Mouse (Mus musculus): ENCODE results near the gene Stpg1. TPM values are rescaled to one million over a fixed set of nuclear protein-coding genes. Genes with fewer than 3 reads are reported as not detected.
A peak's percentile ranks its signal among the peaks of the same experiment; 100 is the strongest.

Stpg1 gene
- total RNA-seq, 2 experiments from 2014 or later: 1.3 to 1.8 TPM

DNA sequence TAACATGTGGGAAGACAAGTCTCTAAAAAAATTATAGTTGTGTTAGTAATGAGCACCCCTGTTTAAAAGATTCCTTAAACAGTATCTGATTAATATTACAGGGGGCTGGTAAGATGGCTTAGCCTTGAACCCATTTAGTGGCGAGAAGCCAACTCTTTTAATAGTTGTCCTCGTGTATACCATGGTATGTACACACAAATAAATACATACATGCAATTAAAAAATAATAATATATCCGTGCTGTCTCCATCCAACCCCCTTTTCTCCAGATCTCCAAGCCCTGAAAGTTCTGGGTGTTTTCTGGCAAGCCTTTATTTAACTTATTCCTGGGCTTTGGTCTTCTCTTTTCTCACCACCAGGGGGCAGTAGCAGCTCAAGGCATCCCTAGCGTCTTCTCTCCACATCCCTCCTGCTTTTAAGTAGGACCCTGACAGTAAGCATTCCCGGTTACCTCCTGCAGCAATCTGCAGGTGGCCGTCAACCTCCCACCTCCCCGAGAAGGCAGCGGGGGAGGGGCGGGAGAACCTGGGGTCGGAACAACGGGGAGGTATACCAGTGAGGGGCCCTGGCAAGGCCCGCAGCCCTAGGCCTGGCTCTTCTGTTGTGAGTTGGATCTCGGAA is 13.9 kb downstream of the Stpg1 start:
- intact Hi-C loops (cut with DNase I): loop anchor here (1.0 kb wide), 1 partner anchor 159 kb away; no protein-coding TSS in a partner anchor

DNA sequence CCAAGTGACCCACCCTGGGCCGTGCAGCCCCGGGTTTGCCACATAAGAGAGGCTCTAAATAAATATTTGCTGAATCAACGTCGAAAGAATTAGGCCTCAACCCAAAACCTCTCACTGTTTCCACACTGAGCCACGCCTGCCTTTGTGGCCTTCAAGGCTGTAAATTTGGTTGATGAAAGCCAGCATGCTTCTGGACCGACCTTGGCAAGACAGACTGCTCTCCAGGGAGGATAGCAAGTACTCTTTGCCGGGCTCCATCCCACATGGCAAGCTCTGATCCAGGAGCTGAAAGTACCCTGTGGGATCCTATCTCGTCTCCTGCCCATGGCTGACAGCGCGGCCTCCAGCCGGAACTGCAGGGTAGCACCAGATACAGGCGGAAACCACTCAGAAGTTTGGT is 14.9 kb downstream of the Stpg1 start:
- no peak for DNase-seq (ENCODE audit: low spot score in 2 of 2)
- intact Hi-C loops (cut with DNase I): no loop called here

More for the DNA sequence above, 13.9 kb downstream of the Stpg1 start:
- DNase-seq (ENCODE audit: low spot score in 2 of 2): peak; percentile 85 to 91

DNA sequence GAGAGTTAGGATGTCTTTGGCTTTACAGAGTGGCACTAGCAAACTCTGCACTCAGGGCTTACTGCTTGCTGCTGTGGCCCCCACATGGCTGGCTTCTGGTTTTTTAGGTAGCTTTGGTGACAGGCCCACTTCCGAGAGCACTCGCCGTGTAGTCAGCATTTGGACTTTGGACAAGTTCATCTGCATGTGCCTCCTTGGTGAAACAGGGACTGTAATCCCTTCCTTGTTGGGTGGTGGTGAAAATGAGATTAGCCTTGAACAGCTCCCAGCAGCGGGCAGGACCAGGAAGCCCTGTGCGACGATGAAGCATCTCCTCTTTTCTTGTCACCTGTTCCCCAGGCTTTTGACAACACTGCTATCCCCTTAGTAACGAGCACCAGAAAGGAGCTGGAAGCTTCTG is 19.3 kb downstream of the Stpg1 start:
- no peak for DNase-seq (ENCODE audit: low spot score in 2 of 2)
- intact Hi-C loops (cut with DNase I): loop anchor here (10.0 kb wide), 1 partner anchor 261 kb away; no protein-coding TSS in a partner anchor

DNA sequence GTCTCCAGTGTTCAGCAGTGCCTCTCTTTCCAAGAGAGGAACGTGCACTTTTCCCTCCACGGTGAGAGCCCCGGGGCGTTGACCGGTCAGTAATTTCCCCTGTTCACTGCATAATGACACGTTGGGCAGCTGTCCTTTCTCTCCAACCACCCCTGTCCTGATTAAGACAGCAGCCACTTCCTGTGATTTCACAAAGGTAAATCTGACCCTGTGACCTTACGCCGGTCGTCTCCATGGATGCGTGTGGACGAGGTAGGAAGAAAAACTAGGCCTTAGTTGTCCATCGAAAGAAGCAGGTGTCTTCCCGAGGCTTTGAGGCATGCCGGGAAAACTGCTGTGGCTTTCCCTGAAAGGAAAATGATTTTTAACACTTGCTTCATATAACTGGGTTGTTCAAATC is 20.3 kb downstream of the Stpg1 start:
- intact Hi-C loops (cut with DNase I): loop anchor here (10.0 kb wide), 1 partner anchor 260 kb away; no protein-coding TSS in a partner anchor

DNA sequence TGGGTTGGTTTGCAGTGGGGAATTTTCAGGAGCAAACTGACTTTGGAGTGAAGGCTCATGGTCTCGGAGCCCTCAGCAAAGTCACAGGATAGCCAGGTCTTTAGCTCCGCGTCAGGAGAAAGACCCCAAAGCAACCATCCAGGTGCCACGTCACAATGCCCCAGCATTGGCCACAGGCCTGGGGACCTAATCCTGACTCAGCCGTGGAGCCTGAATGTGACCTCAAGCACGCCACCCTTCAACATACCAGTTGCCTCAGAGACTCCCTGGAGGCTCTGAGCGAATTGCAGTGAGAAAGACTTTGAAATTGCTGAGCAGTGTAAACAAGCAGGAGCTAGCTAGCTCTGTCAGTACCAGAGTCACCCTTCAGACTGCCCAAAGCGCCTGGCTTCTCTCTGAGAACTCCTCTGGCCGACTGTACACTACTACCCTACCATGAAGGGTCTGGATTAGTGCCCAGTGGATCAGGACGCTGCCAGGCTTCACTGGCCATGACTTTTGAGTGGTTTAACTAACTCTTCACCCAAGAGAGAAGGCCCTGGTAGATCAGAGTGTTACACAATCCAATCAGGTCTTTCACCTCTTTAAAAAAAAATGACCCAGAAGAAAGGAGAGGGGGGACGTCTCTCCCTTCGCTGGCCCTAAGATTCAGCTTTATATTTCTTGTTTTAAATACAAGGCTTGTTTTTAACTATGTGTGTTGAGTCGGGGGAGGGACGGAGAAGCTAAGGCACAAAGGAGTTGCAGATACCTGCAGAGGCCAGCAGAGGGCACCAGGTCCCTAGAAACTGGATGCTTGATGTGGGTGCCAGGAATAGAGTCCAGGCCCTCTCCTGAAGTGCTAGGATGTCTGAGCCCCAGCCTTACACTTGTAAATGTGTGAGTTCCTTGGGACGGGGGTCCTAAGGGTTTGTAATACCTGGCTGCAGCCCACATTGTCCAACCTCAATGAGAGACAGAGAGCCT is 22.0 kb downstream of the Stpg1 start:
- intact Hi-C loops (cut with DNase I): loop anchor here (1.0 to 10.0 kb wide), 2 partner anchors 151 to 258 kb away; no protein-coding TSS in a partner anchor
- DNase-seq (ENCODE audit: low spot score in 2 of 2): peak in 1 of 2 experiments; percentile 19

More for the DNA sequence above, 20.3 kb downstream of the Stpg1 start:
- DNase-seq (ENCODE audit: low spot score in 2 of 2): no peak

DNA sequence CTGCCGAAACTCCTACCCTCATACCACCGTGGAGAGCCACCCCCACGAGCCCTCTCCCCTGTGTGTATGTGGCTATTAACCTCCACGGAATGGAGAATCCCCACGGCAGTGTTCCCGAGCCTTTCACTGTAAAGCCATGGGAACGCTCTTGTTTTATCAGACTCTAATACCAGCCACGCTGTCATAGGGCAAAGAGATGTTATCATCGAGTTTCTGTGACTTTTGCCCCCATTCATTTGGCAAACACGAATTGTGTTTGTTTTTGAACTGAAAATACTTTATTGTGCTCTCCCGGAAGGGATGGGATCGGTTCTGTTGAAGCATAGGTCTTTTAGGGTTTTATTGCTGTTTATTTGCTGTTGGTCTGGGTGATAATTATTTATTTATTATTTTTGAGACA is 23.5 kb downstream of the Stpg1 start:
- intact Hi-C loops (cut with DNase I): loop anchor here (10.0 kb wide), 1 partner anchor 257 kb away; no protein-coding TSS in a partner anchor

DNA sequence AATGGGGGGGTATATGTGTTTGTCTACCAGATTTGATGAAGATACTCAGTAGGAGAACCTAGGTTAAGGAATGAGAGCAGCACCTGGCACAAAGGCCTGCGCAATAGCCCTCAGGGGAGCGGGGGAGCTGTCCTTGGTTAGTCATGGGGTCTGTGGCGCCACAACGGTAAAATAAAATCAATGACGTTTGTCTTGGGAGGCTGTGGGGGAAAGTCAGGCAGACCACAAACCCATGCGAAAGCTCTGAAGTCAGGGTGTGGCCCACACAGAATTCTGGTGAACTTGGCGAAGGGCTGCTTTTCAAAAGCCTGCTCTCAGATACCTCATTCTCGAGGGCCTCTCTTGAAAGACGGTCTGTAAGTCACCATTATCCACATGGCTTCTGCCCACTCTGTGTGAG is 25.8 kb downstream of the Stpg1 start:
- intact Hi-C loops (cut with DNase I): no loop called here
- DNase-seq (ENCODE audit: low spot score in 2 of 2): no peak

More for the DNA sequence above, 23.5 kb downstream of the Stpg1 start:
- no peak for DNase-seq (ENCODE audit: low spot score in 2 of 2)

DNA sequence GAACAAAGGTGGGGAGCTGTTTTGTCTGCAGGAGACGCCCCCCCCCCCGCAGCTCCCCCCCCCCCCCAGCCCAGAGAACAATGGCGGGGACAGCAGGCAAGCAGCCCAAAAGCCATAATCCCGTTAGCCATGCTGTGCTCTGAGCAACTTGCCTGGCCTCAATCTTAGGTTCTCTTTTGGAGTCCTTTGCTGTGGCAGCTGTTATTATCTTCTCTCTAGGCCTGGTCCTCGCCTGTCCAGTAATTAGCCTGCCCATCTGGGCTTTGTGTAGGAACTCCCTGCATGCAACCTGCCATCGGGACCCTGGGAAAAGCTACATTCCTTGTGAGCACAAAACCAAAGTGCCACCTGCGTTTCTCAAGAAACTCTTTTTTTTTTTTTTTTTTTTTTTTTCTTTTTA is 29.3 kb downstream of the Stpg1 start:
- no peak for DNase-seq (ENCODE audit: low spot score in 2 of 2)
- intact Hi-C loops (cut with DNase I): no loop called here

DNA sequence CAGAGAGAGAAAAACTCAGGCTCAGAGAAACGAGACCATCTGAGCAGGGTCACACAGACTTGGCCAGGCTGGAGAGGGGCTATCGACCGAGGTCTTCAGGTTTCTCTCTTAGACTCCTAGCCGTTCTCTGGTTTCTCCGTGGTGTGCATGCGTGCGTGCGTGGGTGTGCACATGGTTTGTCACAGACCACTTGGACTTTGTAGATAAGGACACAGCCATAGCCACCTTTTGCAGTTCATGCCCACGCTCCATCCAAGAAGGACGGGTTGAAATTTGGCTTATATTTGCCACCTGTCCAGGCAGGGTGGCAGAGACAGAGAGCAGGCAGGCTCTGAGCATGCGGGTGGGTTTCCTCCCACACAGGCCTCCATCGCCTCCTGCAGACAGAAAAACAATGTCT is 30.5 kb downstream of the Stpg1 start:
- intact Hi-C loops (cut with DNase I): no loop called here
- DNase-seq (ENCODE audit: low spot score in 2 of 2): no peak

DNA sequence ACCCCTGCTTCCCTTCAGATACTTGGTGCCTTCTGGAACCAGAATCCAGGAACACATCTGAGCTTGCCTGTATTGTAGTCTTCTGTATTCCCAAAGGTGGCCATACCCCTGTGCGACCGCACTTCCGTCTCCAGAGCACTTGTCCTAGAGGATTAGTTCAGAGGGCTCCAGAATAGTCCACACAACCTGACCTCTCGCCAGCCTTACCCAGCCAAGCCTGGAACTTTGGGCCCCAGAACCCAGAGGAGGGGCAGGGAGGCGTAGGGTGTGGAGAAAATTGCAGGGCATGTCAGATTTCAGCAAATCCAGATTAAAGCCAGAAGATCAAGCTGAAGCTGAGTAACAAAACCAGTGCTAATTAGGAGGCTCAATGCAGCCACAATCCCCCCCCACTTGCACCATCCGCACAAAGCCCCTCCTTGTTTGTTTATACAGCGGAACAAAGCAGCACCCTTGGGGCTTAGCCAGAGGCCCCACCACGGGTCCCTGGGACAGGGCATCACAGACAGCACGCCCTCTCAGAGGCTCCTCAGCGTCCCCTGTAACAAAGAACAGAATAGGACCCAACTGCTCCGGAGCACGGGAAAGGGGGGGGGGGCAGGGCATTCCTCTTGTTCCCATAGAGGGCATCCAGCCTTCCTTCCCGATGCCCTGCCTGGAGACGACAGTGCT is 31.6 kb downstream of the Stpg1 start:
- intact Hi-C loops (cut with DNase I): no loop called here
- no peak for DNase-seq (ENCODE audit: low spot score in 2 of 2)

DNA sequence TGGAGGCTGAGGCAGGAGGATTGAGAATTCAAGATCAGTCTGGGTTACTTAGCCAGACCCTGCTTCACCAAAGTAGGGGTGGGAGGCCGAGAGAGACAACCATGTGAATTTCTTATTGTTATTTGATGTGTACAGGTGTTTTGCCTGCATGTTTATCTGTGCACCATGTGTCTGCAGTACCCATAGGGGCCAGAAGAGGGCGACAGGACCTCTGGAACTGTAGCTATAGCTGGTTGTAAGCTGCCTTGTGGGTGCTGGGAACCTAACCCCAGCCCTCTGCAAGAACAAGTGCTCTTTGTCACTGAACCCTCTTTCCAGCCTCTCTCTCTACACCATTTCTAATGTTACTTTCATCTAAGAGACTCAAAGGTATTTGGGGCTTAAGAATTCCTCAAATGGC is 35.7 kb downstream of the Stpg1 start:
- no peak for DNase-seq (ENCODE audit: low spot score in 2 of 2)
- intact Hi-C loops (cut with DNase I): no loop called here

DNA sequence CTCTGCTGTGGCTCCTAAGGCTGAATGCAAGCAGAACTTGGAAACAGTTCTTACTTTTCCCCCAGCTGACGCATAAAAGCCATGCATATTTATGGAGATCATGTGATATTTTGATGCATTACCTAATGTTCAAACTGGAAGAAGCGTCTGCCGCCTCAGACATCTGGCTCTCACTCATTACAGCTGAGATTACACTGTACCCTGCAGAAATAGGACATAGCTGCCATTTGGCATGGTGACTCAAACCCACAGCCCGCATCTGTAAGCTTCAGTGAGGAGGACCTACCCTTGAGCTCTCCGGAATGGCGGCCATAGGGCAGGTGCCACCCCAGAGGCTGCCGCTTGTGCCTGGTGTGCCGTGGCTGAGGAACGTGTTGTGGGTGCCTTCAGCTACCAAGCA is 36.6 kb downstream of the Stpg1 start:
- DNase-seq (ENCODE audit: low spot score in 2 of 2): peak; percentile 66 to 87
- intact Hi-C loops (cut with DNase I): no loop called here

DNA sequence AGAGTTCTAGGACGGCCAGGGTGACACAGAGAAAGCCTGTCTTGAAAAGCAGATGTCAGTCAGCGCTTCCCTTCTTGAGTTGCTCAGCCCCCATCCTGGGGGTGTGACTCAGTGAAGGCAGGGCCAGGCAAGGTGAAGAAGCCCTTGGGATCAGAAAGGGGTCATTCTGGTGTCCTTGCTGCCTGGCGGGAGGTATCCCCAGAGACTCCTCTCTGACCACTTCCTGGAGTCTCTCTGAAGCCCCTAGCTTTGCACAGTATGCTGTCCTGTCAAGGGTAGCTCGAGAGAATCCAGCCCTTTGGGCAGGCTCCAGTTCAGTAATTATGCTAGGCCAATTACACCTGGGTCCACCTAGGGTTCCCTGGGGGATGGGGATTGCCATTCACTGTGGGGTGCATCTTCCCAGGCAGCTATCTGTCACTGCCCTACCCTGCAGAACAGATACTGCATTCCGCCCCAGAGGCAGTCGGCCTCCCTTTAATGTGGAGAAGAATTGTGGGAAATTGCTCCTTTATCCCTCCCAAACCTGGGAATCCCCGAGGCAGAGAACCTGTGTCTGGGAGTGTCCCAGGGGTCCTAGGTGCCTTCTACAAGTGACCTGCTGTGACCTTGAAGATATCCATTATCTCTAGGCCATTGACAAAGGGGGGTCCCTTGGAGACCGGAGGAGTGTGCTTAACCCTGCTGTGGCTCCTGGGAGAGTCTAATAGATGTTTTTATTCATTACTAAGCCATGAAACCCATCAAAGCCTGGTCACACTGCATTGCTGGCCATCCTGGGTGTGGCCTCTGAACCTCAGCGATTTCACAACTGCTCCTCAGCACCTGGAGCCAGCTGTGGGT is 37.4 kb downstream of the Stpg1 start:
- no peak for DNase-seq (ENCODE audit: low spot score in 2 of 2)
- intact Hi-C loops (cut with DNase I): no loop called here

DNA sequence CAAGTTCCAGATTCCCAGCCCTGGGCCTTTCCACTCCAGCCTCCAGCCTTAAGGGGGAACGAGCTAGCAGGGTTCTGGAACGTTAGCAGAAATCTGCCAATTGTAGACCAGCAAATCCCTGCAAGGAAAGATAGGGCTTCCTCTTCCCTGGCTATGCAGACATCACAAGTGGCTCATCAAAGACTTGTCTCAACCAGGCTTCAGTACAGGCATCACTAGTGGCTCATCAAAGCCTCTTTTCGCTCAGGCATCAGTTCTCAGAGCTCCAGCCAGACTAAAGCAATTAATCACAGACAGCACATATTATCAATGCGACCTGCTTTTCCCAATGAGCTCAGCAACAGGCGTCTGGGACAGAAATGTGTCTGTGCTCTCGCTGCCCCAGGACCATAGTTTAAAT is 38.4 kb downstream of the Stpg1 start:
- no peak for DNase-seq (ENCODE audit: low spot score in 2 of 2)
- intact Hi-C loops (cut with DNase I): no loop called here

DNA sequence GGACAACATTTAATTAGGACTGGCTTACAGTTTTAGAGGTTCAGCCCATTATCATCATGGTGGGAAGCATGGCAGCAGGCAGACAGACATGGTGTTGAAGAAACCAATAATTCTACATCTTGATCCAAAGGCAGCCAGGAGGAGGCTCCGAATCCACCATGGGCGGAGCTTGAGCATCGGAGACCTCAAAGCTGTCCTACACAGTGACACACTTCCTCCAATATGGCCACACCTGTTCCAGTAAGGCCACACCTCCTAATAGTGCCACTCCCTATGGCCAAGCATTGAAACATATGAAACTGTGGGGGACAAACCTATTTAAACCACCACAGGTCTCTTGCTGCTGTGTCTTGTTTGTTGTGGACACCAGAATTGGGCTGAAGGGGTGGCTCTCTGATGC is 40.4 kb downstream of the Stpg1 start:
- intact Hi-C loops (cut with DNase I): no loop called here
- DNase-seq (ENCODE audit: low spot score in 2 of 2): no peak

DNA sequence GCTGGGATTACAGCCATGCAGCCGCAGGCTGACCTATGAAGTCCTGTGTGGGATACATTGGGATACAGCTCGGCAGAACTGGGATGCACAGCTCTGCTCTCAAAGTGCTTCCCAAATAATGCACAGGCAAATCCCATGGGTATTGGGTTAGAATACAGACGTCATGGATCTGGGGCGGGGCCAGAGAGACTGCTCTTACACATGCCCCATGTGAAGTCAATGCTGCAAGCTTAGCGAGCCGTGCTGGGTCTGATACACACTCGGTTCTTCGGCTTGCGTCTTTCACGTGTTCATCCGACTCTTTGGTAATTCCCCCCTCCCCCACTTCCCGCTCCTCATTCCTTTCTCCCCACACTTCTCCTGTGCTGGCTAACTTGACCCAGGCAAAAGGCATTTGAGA is 44.5 kb downstream of the Stpg1 start:
- intact Hi-C loops (cut with DNase I): no loop called here
- no peak for DNase-seq (ENCODE audit: low spot score in 2 of 2)

DNA sequence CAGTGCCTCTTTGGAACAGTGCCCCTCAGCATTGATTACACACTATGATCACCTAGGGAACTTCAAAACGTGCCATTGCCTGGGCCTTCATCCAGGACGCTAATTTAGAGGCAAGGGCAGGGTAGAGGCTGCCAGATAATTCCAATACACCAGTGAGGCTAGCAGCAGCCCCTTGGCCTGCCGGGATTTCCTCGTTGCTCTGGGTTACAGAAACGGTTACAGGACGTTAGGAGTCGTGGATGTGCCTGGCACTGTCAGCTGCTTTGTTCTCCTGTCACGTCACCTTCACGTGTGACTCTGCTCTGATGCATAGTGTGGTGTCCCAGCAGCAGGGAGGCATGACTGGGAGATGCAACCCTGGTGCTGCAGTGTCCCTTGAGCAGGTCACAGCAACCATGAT is 45.5 kb downstream of the Stpg1 start:
- intact Hi-C loops (cut with DNase I): no loop called here

DNA sequence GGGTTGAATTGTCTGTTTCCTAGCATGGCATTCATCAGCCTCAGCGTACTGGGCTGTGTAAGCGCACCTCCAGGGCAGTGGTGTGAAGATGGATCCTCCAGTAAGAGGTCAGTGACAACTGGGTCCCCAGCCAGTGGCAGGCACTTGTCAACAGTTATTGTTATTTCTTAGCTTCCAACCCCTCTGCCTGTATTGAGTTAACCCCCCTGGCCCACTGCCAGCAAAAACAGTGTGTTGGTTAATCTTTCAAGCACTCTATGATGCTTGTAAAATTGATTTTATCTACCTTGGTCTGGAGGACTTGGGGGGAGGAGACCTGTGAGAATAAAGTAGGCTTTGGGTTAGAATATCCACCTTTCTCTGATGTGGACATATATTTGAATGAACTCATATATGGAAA is 49.7 kb downstream of the Stpg1 start:
- DNase-seq (ENCODE audit: low spot score in 2 of 2): no peak
- intact Hi-C loops (cut with DNase I): no loop called here

More for the DNA sequence above, 45.5 kb downstream of the Stpg1 start:
- no peak for DNase-seq (ENCODE audit: low spot score in 2 of 2)

DNA sequence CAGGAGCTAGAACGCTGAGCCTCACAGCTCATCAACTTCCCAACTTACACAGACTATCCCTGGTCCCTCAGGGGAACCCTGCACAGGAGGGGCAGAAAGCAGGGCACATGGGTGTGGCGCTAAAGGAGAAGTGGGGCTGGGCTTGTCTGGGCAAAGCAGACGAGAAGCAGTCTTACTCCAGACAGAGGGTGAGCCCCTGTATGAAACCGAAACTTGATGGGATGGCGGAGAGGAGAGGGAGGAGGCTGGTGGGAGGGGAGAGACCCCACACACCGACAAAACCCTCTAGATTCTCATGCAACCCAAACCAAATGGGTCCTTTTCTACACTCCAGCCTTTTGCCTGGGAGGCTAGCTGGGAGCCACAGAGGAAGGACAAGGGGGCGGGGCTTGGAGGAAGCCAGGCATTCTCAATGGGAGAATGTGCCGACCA is 50.5 kb downstream of the Stpg1 start:
- intact Hi-C loops (cut with DNase I): no loop called here
- DNase-seq (ENCODE audit: low spot score in 2 of 2): no peak
